Mouse (Mus musculus): ENCODE results near the gene Clic6. TPM values are rescaled to one million over a fixed set of nuclear protein-coding genes. Genes with fewer than 3 reads are reported as not detected.

Gene Clic6
- total and polyA plus RNA-seq, 2 experiments from 2014 or later = 0.70 to 3.5 TPM

DNA sequence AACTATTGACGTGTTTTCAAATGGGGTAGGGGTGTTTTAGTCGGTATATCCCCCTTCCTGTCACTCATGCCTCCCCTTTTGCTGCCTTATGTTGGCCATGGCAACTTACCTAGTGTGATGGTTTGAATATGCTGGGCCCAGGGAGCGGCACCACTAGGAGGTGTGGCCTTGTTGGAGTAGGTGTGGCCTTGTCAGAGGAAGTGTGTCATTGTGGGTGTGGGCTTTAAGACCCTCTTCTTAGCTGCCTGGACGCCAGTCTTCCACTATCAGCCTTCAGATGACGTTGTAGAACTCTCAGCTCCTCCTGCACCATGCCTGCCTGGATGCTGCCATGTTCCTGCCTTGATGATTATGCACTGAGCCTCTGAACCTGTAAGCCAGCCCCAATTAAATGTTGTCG, 14.8 kb upstream of the Clic6 start, which contains the start of gene Rcan1:
Gene Rcan1 (minus strand): TSS at position 162 of the 400 bp plus-strand sequence.
- 70% methylated on average over 6 of the region's 6 CpGs for WGBS
- H3K9me3 ChIP-seq (ENCODE audit: low read length) = no peaks in the 10 kb centered on the region

DNA sequence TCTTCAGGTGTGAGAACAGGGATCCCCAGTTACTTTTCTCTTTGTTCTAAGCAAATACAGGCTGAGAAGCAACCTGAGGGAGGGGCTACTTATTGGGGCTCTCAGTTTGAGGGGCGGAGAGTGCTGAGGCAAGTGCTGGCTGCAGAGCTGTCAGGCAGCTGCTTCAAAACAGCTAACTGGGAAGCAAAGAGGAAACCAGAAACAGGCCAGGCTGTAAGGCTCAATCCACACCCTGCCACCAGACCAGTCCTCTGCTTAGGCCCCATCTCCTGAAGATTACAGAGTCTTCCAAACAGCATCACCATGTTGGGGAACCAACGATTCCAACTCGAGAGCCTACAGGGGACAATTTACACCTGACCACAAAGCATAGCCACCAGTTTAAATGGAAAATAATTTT, 12.6 kb upstream of the Clic6 start:
- no peaks in the 10 kb centered on the region for H3K4me1 ChIP-seq (ENCODE audit: insufficient read depth, low read length)
- DNase-seq (ENCODE audit: low spot score) (no peak), ATAC-seq (ENCODE audit: low FRiP score) (no peak)
- no peaks in the 10 kb centered on the region for H3K36me3 ChIP-seq (ENCODE audit: insufficient read depth, low read length)
- 0 out of 2 replicates have a peak, but pooled peaks cover 3% of the 10 kb centered on the region for H3K27me3 ChIP-seq (ENCODE audit: insufficient read depth, low read length)
- H3K9me3 ChIP-seq (ENCODE audit: low read length) = no peaks in the 10 kb centered on the region
- H3K4me2 ChIP-seq (ENCODE audit: low read depth, low read length, poor library complexity, severe bottlenecking) = no peak overlapping the region
- no peak for TF ChIP-seq CTCF (IDR thresholded peaks at IDR 0.05)
- no peak overlapping the region for H3K27ac ChIP-seq (ENCODE audit: low read depth, low read length)
- 86% methylated on average over 3 of the region's 3 CpGs for WGBS
- H3K9ac ChIP-seq (replicated peaks; ENCODE audit: low read length, poor library complexity, severe bottlenecking) = no peak overlapping the region
- no peak overlapping the region for H3K4me3 ChIP-seq (ENCODE audit: low read depth, low read length)

More for the DNA sequence above, 14.8 kb upstream of the Clic6 start, which contains the start of gene Rcan1:
- Histone ChIP-seq H3K4me3 (ENCODE audit: low read depth, low read length) (no peak within 1 kb of the TSS), H3K27ac (ENCODE audit: low read depth, low read length) (no peak within 1 kb of the TSS), H3K27me3 (ENCODE audit: insufficient read depth, low read length) (0 out of 2 replicates have a peak, but pooled peaks cover 3% of the 10 kb centered on the region), H3K4me2 (ENCODE audit: low read depth, low read length, poor library complexity, severe bottlenecking) (no peak within 1 kb of the TSS), H3K9ac (replicated peaks; ENCODE audit: low read length, poor library complexity, severe bottlenecking) (no peak within 1 kb of the TSS), H3K36me3 (ENCODE audit: insufficient read depth, low read length) (no peaks in the 10 kb centered on the region), H3K4me1 (ENCODE audit: insufficient read depth, low read length) (no peaks in the 10 kb centered on the region)
- DNase-seq (ENCODE audit: low spot score) = no peak
- TF ChIP-seq CTCF (IDR thresholded peaks at IDR 0.05) = no peak
- ATAC-seq (ENCODE audit: low FRiP score) = no peak

DNA sequence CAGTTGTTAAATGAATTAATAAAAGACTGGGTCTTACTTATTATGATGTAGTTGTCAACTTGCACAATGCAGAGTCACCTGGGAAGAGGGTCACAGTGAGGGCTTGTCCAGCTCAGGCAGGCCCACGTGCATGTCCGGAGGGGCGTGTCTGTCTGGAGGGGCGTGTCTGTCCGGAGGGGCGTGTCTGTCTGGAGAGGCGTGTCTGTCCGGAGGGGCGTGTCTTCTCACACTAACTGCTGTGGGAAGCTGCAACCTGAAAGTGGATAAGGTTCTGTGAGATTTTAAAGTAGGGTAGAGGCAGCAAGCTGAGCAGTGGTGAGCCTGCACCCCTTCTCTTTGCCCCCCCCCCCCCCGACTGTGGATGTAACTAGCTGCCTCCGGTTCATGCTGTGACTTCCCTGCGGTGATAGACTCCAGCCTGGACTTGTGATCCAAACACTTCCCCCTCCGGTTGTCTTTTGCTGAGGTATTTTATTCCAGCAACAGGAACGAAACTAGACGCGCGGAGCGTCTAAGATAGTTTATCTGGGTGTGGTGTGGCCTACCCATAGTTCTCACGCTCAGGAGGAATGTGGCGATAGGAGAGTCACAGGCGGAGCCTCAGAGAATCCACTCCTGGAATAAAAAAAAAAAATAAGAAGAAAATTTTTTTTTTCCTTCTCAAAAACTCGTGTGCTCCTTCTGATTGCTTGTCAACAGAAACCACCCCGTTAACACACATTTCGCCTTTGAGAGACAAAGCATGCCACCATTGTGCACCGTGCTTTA, 10.3 kb upstream of the Clic6 start:
- Histone ChIP-seq H3K4me3 (ENCODE audit: low read depth, low read length) (no peak overlapping the region), H3K9me3 (ENCODE audit: low read length) (no peaks in the 10 kb centered on the region), H3K9ac (replicated peaks; ENCODE audit: low read length, poor library complexity, severe bottlenecking) (no peak overlapping the region), H3K27ac (ENCODE audit: low read depth, low read length) (no peak overlapping the region), H3K36me3 (ENCODE audit: insufficient read depth, low read length) (no peaks in the 10 kb centered on the region), H3K27me3 (ENCODE audit: insufficient read depth, low read length) (no peaks in the 10 kb centered on the region), H3K4me2 (ENCODE audit: low read depth, low read length, poor library complexity, severe bottlenecking) (no peak overlapping the region), H3K4me1 (ENCODE audit: insufficient read depth, low read length) (no peaks in the 10 kb centered on the region)
- no peak for DNase-seq (ENCODE audit: low spot score)
- WGBS = 60% methylated on average over 25 of the region's 25 CpGs
- TF ChIP-seq CTCF (IDR thresholded peaks at IDR 0.05) = no peak
- ATAC-seq (ENCODE audit: low FRiP score) = no peak

DNA sequence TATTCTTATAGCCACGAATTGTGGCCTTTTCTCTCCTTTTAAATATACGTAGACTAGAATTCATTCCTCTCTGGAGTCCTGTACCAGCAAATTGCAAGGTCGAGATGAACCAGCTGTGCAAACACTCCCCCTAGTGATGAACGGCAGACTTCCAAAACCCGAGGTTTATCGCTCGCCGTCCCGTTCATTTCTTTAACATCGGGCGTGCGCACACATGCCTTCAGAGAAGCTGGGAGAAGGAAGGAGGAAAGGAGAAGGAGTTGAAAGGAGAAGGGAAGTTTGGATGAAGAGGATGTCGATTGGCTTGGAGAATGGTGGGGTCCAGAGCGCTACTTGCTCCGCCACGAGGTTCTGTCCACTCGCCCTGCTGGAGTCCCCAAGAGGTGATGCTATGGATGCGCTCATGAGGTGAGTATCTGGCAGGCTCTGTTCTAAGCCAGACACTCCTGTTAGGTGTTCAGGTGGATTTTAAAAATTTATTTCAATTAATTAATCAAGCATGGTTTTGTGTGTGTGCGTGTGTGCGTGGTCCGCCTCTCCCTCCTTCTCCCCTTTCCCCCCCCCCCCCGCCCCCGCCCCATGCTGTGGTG, 6.9 kb upstream of the Clic6 start:
- Histone ChIP-seq H3K27ac (ENCODE audit: low read depth, low read length) (no peak overlapping the region), H3K27me3 (ENCODE audit: insufficient read depth, low read length) (no peaks in the 10 kb centered on the region), H3K9ac (replicated peaks; ENCODE audit: low read length, poor library complexity, severe bottlenecking) (no peak overlapping the region), H3K4me3 (ENCODE audit: low read depth, low read length) (peak overlapping the region; percentile 19; the same call in 1 of the 2 replicates), H3K4me2 (ENCODE audit: low read depth, low read length, poor library complexity, severe bottlenecking) (peak overlapping the region; percentile 45), H3K4me1 (ENCODE audit: insufficient read depth, low read length) (no peaks in the 10 kb centered on the region), H3K36me3 (ENCODE audit: insufficient read depth, low read length) (no peaks in the 10 kb centered on the region), H3K9me3 (ENCODE audit: low read length) (no peaks in the 10 kb centered on the region)
- DNase-seq (ENCODE audit: low spot score) = peak; percentile 76
- no peak for ATAC-seq (ENCODE audit: low FRiP score)
- 8% methylated on average over 21 of the region's 23 CpGs for WGBS
- peak; percentile 84 for TF ChIP-seq CTCF (IDR thresholded peaks at IDR 0.05)

GRCm38 (mm10) chr16:92487086-92487485, 1.6 kb downstream of the Clic6 start:
- Histone ChIP-seq H3K9me3 (ENCODE audit: low read length) (no peaks in the 10 kb centered on the region), H3K27me3 (ENCODE audit: insufficient read depth, low read length) (no peaks in the 10 kb centered on the region), H3K4me1 (ENCODE audit: insufficient read depth, low read length) (no peaks in the 10 kb centered on the region), H3K4me3 (ENCODE audit: low read depth, low read length) (no peak overlapping the region), H3K9ac (replicated peaks; ENCODE audit: low read length, poor library complexity, severe bottlenecking) (no peak overlapping the region), H3K27ac (ENCODE audit: low read depth, low read length) (no peak overlapping the region), H3K36me3 (ENCODE audit: insufficient read depth, low read length) (no peaks in the 10 kb centered on the region), H3K4me2 (ENCODE audit: low read depth, low read length, poor library complexity, severe bottlenecking) (no peak overlapping the region)
- DNase-seq (ENCODE audit: low spot score) (no peak), ATAC-seq (ENCODE audit: low FRiP score) (no peak)
- no peak for TF ChIP-seq CTCF (IDR thresholded peaks at IDR 0.05)
- WGBS = 87% methylated on average over 6 of the region's 6 CpGs

- WGBS = 58% methylated on average over 4 of the region's 4 CpGs
- no peak overlapping the region for H3K9ac ChIP-seq (replicated peaks; ENCODE audit: low read length, poor library complexity, severe bottlenecking)
- H3K4me1 ChIP-seq (ENCODE audit: insufficient read depth, low read length) = no peaks in the 10 kb centered on the region
- DNase-seq (ENCODE audit: low spot score) (peak; percentile 59), ATAC-seq (ENCODE audit: low FRiP score) (no peak)
- H3K9me3 ChIP-seq (ENCODE audit: low read length) = no peaks in the 10 kb centered on the region
- no peak overlapping the region for H3K27ac ChIP-seq (ENCODE audit: low read depth, low read length)
- no peak overlapping the region for H3K4me2 ChIP-seq (ENCODE audit: low read depth, low read length, poor library complexity, severe bottlenecking)
- H3K4me3 ChIP-seq (ENCODE audit: low read depth, low read length) = no peak overlapping the region
- no peaks in the 10 kb centered on the region for H3K27me3 ChIP-seq (ENCODE audit: insufficient read depth, low read length)
- H3K36me3 ChIP-seq (ENCODE audit: insufficient read depth, low read length) = no peaks in the 10 kb centered on the region
- peak; percentile 76 for TF ChIP-seq CTCF (IDR thresholded peaks at IDR 0.05)
Measured at GRCm38 (mm10) chr16:92487489-92487888, 2.0 kb downstream of the Clic6 start.

All from midbrain, postnatal 0 days (tissue).